16 mouse cellular contexts compared by ENCODE assay signal in genomic region chr4:137046110-137046509, GRCm38 (mm10).
"Had no signal": no experiment of that assay in that cellular context is flagged by ENCODE, and none has a peak within 500 bp of the region (broad histone marks: within the 10 kb centered on the region; RNA-seq: fewer than 3 reads in every experiment).

No protein-coding gene starts in this region.

- H3K27ac ChIP-seq: neural tube, embryonic 13.5 days; neural tube, embryonic 15.5 days; stomach, embryonic 15.5 days; stomach, postnatal 0 days had no signal

- DNase-seq: retina, postnatal 1 day; right cerebral cortex, adult 18-20 months; right cerebral cortex, postnatal 14 days; right cerebral cortex, postnatal 25 days; right cerebral cortex, postnatal 4 days; spleen, adult 18-20 months; thymus, adult 18-20 months; thymus, adult 2 months; thymus, postnatal 14 days; thymus, postnatal 25 days; thymus, postnatal 36 days; thymus, postnatal 4 days had no signal

- H3K9me3 ChIP-seq: neural tube, embryonic 13.5 days; neural tube, embryonic 15.5 days; stomach, embryonic 15.5 days had no signal

- H3K36me3 ChIP-seq: neural tube, embryonic 13.5 days; neural tube, embryonic 15.5 days; stomach, embryonic 15.5 days had no signal

- H3K4me2 ChIP-seq: neural tube, embryonic 13.5 days; neural tube, embryonic 15.5 days; stomach, embryonic 15.5 days had no signal

- H3K4me3 ChIP-seq: neural tube, embryonic 13.5 days; neural tube, embryonic 15.5 days; stomach, embryonic 15.5 days had no signal

- H3K9ac ChIP-seq: neural tube, embryonic 13.5 days; neural tube, embryonic 15.5 days; stomach, embryonic 15.5 days had no signal
